Mouse (Mus musculus): ENCODE results near the gene Tcf12. TPM values are rescaled to one million over a fixed set of nuclear protein-coding genes. Genes with fewer than 3 reads are reported as not detected.

Tcf12 gene
- total and polyA plus RNA-seq, 2 experiments from 2014 or later: 37.4 to 122 TPM

DNA sequence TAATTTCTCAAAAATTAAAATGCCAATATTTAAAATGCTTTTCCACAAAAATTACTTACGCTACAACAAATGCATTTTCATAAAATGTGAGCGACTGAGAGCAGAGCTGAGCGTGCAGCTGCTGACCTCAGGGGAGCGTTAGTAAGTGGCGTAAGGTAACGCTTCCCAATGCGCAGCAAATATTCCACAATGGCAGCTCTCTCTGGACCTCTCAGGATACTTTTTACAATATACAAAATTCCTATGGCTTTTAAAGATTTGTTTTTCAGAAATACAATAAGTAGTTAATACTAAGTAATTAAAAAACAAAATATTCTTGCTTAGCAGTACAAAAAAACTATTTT, 216.8 kb downstream of the Tcf12 start:
- no peak for TF ChIP-seq CTCF (IDR thresholded peaks at IDR 0.05)
- Histone ChIP-seq H3K27ac (ENCODE audit: low read depth, low read length) (peak overlapping the region; percentile 13), H3K9me3 (ENCODE audit: low read length) (no peaks in the 10 kb centered on the region), H3K4me3 (ENCODE audit: low read depth, low read length) (peak overlapping the region; percentile 36), H3K4me1 (ENCODE audit: insufficient read depth, low read length) (no peaks in the 10 kb centered on the region), H3K27me3 (ENCODE audit: insufficient read depth, low read length) (no peaks in the 10 kb centered on the region), H3K9ac (replicated peaks; ENCODE audit: low read length, poor library complexity, severe bottlenecking) (0 out of 2 replicates have a peak overlapping the region, but pooled peaks have one; percentile 48), H3K4me2 (ENCODE audit: low read depth, low read length, poor library complexity, severe bottlenecking) (peak overlapping the region; percentile 54), H3K36me3 (ENCODE audit: insufficient read depth, low read length) (no peaks in the 10 kb centered on the region)
- DNase-seq (ENCODE audit: low spot score) (peak; percentile 16), ATAC-seq (ENCODE audit: low FRiP score) (no peak)
- WGBS: 24% methylated on average over 7 of the region's 7 CpGs

- peak overlapping the region; percentile 36 for H3K4me3 ChIP-seq (ENCODE audit: low read depth, low read length)
- no peak for TF ChIP-seq CTCF (IDR thresholded peaks at IDR 0.05)
- H3K9me3 ChIP-seq (ENCODE audit: low read length): no peaks in the 10 kb centered on the region
- peak overlapping the region; percentile 13 for H3K27ac ChIP-seq (ENCODE audit: low read depth, low read length)
- ATAC-seq (ENCODE audit: low FRiP score): peak; percentile 60; the same call in 1 of the 2 replicates
- peak; percentile 39 for DNase-seq (ENCODE audit: low spot score)
- 8% methylated on average over 11 of the region's 11 CpGs for WGBS
- peak overlapping the region; percentile 48 for H3K9ac ChIP-seq (replicated peaks; ENCODE audit: low read length, poor library complexity, severe bottlenecking)
- H3K36me3 ChIP-seq (ENCODE audit: insufficient read depth, low read length): no peaks in the 10 kb centered on the region
- no peaks in the 10 kb centered on the region for H3K4me1 ChIP-seq (ENCODE audit: insufficient read depth, low read length)
- peak overlapping the region; percentile 54 for H3K4me2 ChIP-seq (ENCODE audit: low read depth, low read length, poor library complexity, severe bottlenecking)
- H3K27me3 ChIP-seq (ENCODE audit: insufficient read depth, low read length): no peaks in the 10 kb centered on the region
Measured at GRCm38 (mm10) chr9:71894246-71894942, 217.3 kb downstream of the Tcf12 start.

GRCm38 (mm10) chr9:71888450-71888849, 223.2 kb downstream of the Tcf12 start:
- no peaks in the 10 kb centered on the region for H3K9me3 ChIP-seq (ENCODE audit: low read length)
- H3K27ac ChIP-seq (ENCODE audit: low read depth, low read length): no peak overlapping the region
- TF ChIP-seq CTCF (IDR thresholded peaks at IDR 0.05): no peak
- H3K4me2 ChIP-seq (ENCODE audit: low read depth, low read length, poor library complexity, severe bottlenecking): no peak overlapping the region
- no peaks in the 10 kb centered on the region for H3K36me3 ChIP-seq (ENCODE audit: insufficient read depth, low read length)
- WGBS: 24% methylated on average over 5 of the region's 5 CpGs
- DNase-seq (ENCODE audit: low spot score) (no peak), ATAC-seq (ENCODE audit: low FRiP score) (no peak)
- no peaks in the 10 kb centered on the region for H3K27me3 ChIP-seq (ENCODE audit: insufficient read depth, low read length)
- H3K9ac ChIP-seq (replicated peaks; ENCODE audit: low read length, poor library complexity, severe bottlenecking): no peak overlapping the region
- no peaks in the 10 kb centered on the region for H3K4me1 ChIP-seq (ENCODE audit: insufficient read depth, low read length)
- no peak overlapping the region for H3K4me3 ChIP-seq (ENCODE audit: low read depth, low read length)

GRCm38 (mm10) chr9:71880629-71881028, 231.0 kb downstream of the Tcf12 start:
- Histone ChIP-seq H3K4me1 (ENCODE audit: insufficient read depth, low read length) (no peaks in the 10 kb centered on the region), H3K36me3 (ENCODE audit: insufficient read depth, low read length) (peaks cover 3% of the 10 kb centered on the region; the same call in 1 of the 2 replicates), H3K9ac (replicated peaks; ENCODE audit: low read length, poor library complexity, severe bottlenecking) (no peak overlapping the region), H3K4me2 (ENCODE audit: low read depth, low read length, poor library complexity, severe bottlenecking) (no peak overlapping the region), H3K27me3 (ENCODE audit: insufficient read depth, low read length) (no peaks in the 10 kb centered on the region), H3K27ac (ENCODE audit: low read depth, low read length) (no peak overlapping the region), H3K9me3 (ENCODE audit: low read length) (no peaks in the 10 kb centered on the region), H3K4me3 (ENCODE audit: low read depth, low read length) (no peak overlapping the region)
- WGBS: 11% methylated on average over 1 of the region's 1 CpGs
- ATAC-seq (ENCODE audit: low FRiP score) (no peak), DNase-seq (ENCODE audit: low spot score) (peak; percentile 65)
- TF ChIP-seq CTCF (IDR thresholded peaks at IDR 0.05): no peak

- Histone ChIP-seq H3K4me3 (ENCODE audit: low read depth, low read length) (no peak overlapping the region), H3K27ac (ENCODE audit: low read depth, low read length) (peak overlapping the region; percentile 21; the same call in 1 of the 2 replicates), H3K36me3 (ENCODE audit: insufficient read depth, low read length) (peaks cover 3% of the 10 kb centered on the region; the same call in 1 of the 2 replicates), H3K27me3 (ENCODE audit: insufficient read depth, low read length) (no peaks in the 10 kb centered on the region), H3K9me3 (ENCODE audit: low read length) (no peaks in the 10 kb centered on the region), H3K9ac (replicated peaks; ENCODE audit: low read length, poor library complexity, severe bottlenecking) (no peak overlapping the region), H3K4me1 (ENCODE audit: insufficient read depth, low read length) (no peaks in the 10 kb centered on the region), H3K4me2 (ENCODE audit: low read depth, low read length, poor library complexity, severe bottlenecking) (no peak overlapping the region)
- DNase-seq (ENCODE audit: low spot score) (no peak), ATAC-seq (ENCODE audit: low FRiP score) (no peak)
- no peak for TF ChIP-seq CTCF (IDR thresholded peaks at IDR 0.05)
- WGBS: 21% methylated on average over 5 of the region's 5 CpGs
Measured at GRCm38 (mm10) chr9:71879972-71880371, 231.7 kb downstream of the Tcf12 start.

DNA sequence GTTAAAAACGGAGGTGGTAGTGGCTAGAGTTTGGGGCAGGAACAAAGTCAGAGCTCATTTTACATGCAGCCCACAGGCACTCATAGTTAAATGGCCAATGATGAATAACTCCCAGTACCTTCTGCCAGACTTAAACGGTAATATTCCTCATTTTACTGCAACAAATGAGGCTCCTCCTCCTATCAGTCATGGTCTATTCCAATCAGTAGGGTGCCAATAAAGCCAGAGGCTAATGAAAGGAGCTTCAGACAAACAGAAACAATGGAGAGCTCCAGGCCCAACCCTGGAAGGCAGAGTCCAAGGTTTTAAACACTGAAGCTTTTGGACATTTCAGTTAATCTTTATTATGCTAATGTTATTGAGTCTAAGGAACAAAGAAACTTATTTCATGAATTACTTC, 232.3 kb downstream of the Tcf12 start:
- H3K9ac ChIP-seq (replicated peaks; ENCODE audit: low read length, poor library complexity, severe bottlenecking): no peak overlapping the region
- H3K36me3 ChIP-seq (ENCODE audit: insufficient read depth, low read length): peaks cover 6% of the 10 kb centered on the region; the same call in 1 of the 2 replicates
- DNase-seq (ENCODE audit: low spot score): peak; percentile 68
- H3K4me3 ChIP-seq (ENCODE audit: low read depth, low read length): no peak overlapping the region
- 17% methylated on average over 2 of the region's 2 CpGs for WGBS
- no peaks in the 10 kb centered on the region for H3K9me3 ChIP-seq (ENCODE audit: low read length)
- H3K27me3 ChIP-seq (ENCODE audit: insufficient read depth, low read length): no peaks in the 10 kb centered on the region
- TF ChIP-seq CTCF (IDR thresholded peaks at IDR 0.05): no peak
- no peak overlapping the region for H3K4me2 ChIP-seq (ENCODE audit: low read depth, low read length, poor library complexity, severe bottlenecking)
- no peak overlapping the region for H3K27ac ChIP-seq (ENCODE audit: low read depth, low read length)
- H3K4me1 ChIP-seq (ENCODE audit: insufficient read depth, low read length): no peaks in the 10 kb centered on the region
- no peak for ATAC-seq (ENCODE audit: low FRiP score)

Measured in midbrain, postnatal 0 days (tissue).